Mouse (Mus musculus): ENCODE measurements around the gene Hs3st3a1. TPM values are rescaled to one million over a fixed set of nuclear protein-coding genes. Genes with fewer than 3 reads are reported as not detected.

Gene Hs3st3a1
- polyA plus RNA-seq, 1 experiment from 2014 or later, result 0.11 TPM

DNA sequence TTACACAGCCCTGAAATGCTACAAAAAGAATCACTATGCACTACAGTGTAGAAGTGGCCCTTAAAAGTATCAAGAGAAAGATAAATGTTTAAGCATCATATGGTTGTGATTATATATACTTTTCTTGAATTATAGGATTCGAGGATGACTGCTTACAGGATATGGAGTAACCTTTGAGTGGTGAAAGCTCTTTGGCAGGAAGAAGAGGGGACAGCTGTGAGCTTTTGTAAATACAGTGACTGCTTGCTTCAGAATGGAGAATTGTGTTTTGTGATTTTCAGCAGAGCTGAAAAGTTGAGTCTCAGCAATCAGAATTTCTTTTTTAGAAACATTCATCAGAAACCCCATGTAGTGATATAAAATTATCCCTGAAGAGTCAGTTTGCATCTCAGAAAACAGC is 124.3 kb downstream of the Hs3st3a1 start:
- H3K9ac ChIP-seq (ENCODE audit: low read length), result no peak overlapping the region
- no peaks in the 10 kb centered on the region for H3K9me3 ChIP-seq (replicated peaks; ENCODE audit: control insufficient read depth, low read length)
- 59% methylated on average over 1 of the region's 1 CpGs for WGBS
- no peak overlapping the region for H3K4me2 ChIP-seq (ENCODE audit: low read depth, low read length)
- H3K36me3 ChIP-seq (ENCODE audit: control insufficient read depth, insufficient read depth), result no peaks in the 10 kb centered on the region
- no peak overlapping the region for H3K4me3 ChIP-seq (ENCODE audit: low read length)
- H3K27me3 ChIP-seq (ENCODE audit: control insufficient read depth, insufficient read depth, low read length), result 0 out of 2 replicates have a peak, but pooled peaks cover 3% of the 10 kb centered on the region
- no peak for ATAC-seq (replicated peaks; ENCODE audit: extremely low read depth, insufficient read depth, low FRiP score)
- peaks cover 7% of the 10 kb centered on the region for H3K4me1 ChIP-seq (ENCODE audit: control insufficient read depth, insufficient read depth, low read length)
- no peak overlapping the region for H3K27ac ChIP-seq (ENCODE audit: low read length)

DNA sequence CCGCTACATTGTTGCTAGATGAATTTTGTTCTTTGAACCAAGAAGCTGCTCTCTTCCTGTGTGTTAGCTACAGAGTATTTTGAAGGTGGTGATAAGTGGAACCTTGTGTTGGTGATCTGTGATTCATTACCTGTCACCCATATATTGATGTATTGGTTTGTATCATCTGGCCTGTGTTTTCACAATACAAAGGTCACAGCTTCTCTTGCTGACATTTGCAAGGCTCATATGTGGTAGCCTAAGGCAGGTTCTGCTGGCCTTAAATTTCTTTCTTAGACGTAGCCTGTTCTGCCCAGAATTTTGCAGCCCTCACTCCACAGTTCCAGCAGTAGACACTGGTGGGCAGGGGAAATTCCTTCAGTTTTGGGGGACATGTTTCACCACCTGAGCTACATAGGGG is 125.3 kb downstream of the Hs3st3a1 start:
- Histone ChIP-seq H3K4me1 (ENCODE audit: control insufficient read depth, insufficient read depth, low read length) (peaks cover 7% of the 10 kb centered on the region), H3K9ac (ENCODE audit: low read length) (no peak overlapping the region), H3K36me3 (ENCODE audit: control insufficient read depth, insufficient read depth) (no peaks in the 10 kb centered on the region), H3K27me3 (ENCODE audit: control insufficient read depth, insufficient read depth, low read length) (peaks cover 3% of the 10 kb centered on the region; the same call in 1 of the 2 replicates), H3K4me3 (ENCODE audit: low read length) (no peak overlapping the region), H3K9me3 (replicated peaks; ENCODE audit: control insufficient read depth, low read length) (no peaks in the 10 kb centered on the region), H3K27ac (ENCODE audit: low read length) (no peak overlapping the region), H3K4me2 (ENCODE audit: low read depth, low read length) (no peak overlapping the region)
- WGBS, result 78% methylated on average over 2 of the region's 2 CpGs
- ATAC-seq (replicated peaks; ENCODE audit: extremely low read depth, insufficient read depth, low FRiP score), result no peak

DNA sequence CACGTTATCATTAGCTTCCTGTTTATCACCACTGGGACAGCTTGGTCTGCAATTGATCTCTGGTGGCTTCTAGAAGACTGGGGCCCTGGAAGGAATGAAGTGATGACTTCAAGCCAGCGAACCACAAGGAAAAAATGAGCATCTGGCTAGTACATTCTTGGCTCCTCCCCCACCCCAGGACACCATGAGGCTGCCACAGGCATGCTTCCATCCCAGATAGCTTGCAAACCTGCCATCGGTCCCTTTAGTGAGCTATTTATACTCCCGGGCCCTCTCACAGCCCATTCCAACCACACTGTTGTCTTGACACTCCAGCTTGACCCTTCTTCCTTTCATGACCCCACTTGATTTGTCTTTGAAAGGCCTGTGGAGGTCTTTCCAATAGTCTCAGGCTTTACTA is 127.6 kb downstream of the Hs3st3a1 start:
- 12% methylated on average over 4 of the region's 4 CpGs for WGBS
- Histone ChIP-seq H3K4me2 (ENCODE audit: low read depth, low read length) (no peak overlapping the region), H3K4me1 (ENCODE audit: control insufficient read depth, insufficient read depth, low read length) (peaks cover 7% of the 10 kb centered on the region), H3K27ac (ENCODE audit: low read length) (no peak overlapping the region), H3K9ac (ENCODE audit: low read length) (no peak overlapping the region), H3K9me3 (replicated peaks; ENCODE audit: control insufficient read depth, low read length) (no peaks in the 10 kb centered on the region), H3K27me3 (ENCODE audit: control insufficient read depth, insufficient read depth, low read length) (peaks cover 3% of the 10 kb centered on the region; the same call in 1 of the 2 replicates), H3K36me3 (ENCODE audit: control insufficient read depth, insufficient read depth) (no peaks in the 10 kb centered on the region), H3K4me3 (ENCODE audit: low read length) (no peak overlapping the region)
- ATAC-seq (replicated peaks; ENCODE audit: extremely low read depth, insufficient read depth, low FRiP score), result no peak

Other genes starting within 250 kb of the Hs3st3a1 start
- gene F930015N05Rik, start 1.3 kb downstream of the Hs3st3a1 start, polyA plus RNA-seq (2015; fragmentation: Nextera tagmentation; extraction: Ambion mirVana), result 0.16 TPM in 1 of 2 replicates, not detected in the other